Mouse (Mus musculus) frontal cortex, postnatal 25 days (tissue): ENCODE measurements around the gene 9430097D07Rik.

Experiments used
- DNase-seq, 2 experiments: peaks; one replicate each; pipeline ENCODE4 v3.0.0; 2022; ENCODE audit warnings: low spot score in 2 of 2

9430097D07Rik gene

GRCm38 (mm10) chr2:32597248-32597647, 21.8 kb upstream of the 9430097D07Rik start:
- no peak for DNase-seq

DNA sequence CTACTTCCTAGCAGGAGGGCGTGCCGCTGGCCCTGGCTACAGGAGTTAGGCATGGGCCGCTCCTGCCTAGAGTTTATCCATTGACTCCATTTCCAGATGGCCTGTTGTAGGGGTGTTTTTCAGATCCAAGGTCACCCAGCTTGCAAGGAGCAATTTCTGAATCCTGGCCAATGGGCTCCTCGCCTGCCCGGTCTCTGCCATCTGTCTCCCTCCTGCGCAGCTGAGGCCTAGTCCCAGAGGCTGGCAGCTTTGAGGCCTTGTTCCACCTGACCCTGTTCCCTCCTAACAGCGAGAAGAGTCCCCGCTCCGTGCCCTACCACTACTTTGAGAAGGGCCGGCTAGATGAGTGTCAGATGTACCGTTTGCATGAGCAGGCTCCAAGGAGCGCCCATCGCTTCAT, 21.2 kb upstream of the 9430097D07Rik start:
- DNase-seq: no peak

DNA sequence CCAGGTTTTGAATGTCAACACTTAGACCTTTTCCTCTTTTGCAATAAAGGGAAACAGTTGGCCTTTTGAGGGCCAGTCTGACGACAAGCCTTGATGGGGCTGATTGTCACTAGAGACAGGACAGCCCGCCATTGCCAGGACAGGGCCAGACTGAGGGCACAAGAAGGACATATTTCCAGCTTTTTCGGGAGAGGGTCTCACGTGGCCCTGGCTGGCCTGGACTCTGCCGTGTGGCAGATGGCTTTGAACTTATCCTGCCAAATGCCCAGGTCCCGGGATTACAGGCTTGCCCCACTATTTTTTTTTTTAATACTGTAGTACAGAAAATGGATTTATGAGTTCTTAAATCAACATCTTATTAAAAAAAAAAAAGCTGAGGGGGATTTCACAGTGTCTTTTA, 15.8 kb upstream of the 9430097D07Rik start:
- no peak for DNase-seq

DNA sequence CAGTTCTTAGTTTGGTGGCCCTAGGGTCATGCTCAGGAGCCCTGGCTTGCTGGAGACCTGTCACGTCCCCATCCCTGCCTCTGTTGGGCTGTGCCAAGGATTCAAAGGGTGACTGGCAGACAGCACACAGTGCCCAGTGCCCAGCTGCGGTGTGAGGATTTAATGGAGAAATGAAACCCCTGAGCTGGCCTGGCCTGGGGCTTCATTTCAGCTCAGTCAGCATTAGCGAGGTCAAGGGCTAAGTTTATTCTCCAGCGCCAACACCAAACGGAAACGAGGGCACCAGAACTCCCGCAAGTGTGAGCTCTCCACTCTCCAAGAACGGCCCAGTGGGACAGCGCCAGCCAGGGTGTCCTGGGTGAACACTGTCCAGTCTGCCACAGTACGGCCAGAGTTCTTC, 14.7 kb upstream of the 9430097D07Rik start:
- no peak for DNase-seq

GRCm38 (mm10) chr2:32589213-32589795, 13.8 kb upstream of the 9430097D07Rik start:
- DNase-seq: no peak

DNA sequence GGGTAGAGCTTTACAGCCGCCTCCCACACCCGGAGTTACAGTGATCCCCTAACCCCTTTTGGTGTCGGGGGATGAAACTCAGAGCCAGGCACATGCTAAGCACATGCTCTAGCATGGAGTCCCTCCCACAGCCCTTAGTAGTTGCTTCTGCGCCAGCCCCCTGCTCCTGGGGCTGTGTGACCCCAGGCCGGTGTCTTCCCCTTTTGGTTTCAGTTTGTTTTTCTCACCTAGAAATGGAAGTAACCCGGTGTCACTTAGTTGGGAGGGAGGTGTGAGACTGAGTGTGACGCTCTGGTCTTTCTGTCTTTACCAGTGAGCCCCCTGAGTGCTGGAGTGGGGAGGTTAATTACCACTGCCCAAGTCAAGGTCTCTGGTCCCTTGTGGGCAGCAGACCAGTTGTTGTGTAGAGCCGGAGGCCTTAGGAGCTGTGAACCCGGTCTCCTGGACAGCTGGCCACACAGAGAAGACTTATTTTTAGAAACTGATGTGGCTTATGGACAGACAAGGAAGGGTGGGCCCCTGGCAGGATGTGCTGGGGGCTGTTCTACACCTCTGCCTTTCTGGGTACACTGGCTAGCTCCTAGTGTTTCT, 12.3 kb upstream of the 9430097D07Rik start:
- no peak for DNase-seq

GRCm38 (mm10) chr2:32586871-32587351, 11.4 kb upstream of the 9430097D07Rik start, which contains the start of gene St6galnac4:
St6galnac4 (plus strand) TSS chr2:32587095.
- peak; percentile 78 for DNase-seq

DNA sequence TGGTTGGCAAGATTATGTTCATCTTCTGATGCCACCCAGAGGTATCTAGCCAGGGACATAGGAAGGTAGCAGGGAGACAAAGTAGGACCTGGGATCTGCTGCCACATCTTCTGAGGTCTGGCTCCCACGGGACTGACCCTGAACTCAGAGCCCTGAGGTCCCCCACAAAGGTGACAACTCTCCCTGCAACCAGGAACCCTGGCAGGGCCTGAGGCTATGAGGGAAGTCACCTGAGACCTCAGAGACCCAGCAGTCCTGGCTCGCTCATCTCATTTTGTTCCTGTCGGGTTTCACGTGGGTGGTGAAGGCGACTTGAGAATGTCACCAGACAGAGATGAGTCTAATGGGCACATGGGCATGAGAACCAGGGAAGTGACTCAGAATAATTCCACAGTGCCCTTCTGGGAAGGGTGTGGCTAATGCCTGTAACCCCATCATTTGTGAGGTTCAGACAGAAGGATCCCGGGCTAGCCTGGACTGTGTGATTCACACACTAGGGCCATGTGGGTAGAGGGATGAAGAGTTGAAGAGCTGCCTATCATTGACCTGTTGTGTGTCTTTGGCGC, 9.7 kb upstream of the 9430097D07Rik start:
- DNase-seq: no peak

- DNase-seq: peak; percentile 67 to 80
These were observed 7.6 kb upstream of the 9430097D07Rik start for GRCm38 (mm10) chr2:32582830-32583799.

DNA sequence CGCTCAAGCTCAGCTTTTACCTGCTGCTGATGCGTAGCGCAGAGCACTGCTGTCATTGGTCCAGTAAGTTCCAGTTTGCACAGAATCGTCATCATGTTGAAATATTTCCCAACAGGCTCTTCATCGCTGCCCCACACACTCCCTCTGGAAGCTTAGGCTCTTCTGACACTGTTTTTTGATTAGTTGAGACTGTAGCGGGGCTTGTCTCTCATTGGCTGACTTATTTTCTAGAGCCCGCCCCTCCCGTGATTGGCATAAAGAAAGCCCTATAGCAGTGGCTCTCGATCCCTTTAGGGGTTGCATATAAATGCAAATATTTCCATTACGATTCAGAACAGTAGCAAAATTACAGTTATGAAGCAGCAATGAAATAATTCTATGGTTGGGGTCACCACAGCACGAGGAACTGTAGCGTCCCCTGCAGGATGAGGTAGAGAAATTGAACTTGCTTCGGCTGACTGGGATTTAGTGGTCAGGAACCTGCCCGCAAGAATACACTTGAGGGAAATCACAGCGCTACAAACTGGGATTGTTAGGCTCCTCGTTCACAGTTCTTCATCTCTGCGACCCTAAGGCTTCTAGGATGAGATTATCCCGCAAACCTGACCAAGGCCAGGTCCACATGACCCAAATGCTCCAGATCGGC, 6.1 kb upstream of the 9430097D07Rik start:
- DNase-seq: peak; percentile 77 to 78

DNA sequence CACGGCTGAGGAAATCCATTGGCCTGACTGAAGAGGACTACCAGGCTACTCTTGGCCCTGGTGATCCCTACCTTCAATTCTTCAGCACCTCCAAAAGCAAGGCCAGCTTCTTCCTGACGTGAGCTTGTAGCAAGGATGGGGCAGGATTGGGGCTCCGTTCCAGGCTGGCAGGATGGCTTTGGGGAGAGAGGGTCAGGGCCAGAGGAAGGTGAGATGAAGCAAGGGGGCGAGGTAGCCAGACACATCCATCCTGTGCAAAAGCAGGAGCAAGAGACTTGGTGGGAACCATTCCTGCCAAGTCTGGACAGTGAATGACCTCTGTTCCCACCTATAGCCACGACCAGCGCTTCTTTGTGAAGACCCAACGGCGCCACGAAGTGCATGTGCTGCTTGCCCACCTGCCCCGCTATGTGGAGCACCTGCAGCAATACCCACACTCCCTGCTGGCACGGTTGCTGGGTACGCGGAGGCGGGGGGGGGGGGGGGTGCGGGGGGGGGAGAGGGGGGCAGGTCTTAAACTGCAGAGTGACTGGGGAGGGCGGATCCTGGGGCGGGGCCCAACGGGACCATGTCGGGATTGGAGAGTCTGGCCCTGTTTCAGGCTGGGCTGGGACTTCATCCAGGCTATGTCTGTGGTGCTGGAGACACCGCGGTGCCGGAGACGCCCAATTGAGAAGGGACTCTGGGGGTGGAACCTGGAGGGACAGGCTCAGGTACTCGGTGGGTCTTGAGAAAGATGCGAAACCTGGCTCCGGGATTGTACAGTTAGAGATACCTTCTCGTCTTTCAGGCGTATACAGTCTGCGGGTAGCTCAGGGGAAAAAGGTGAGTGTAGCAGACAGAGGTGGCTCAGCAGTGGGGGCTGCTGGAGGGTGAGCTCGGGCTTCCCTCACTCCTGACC, 2.9 kb upstream of the 9430097D07Rik start:
- DNase-seq: no peak

GRCm38 (mm10) chr2:32576532-32576931, 1.0 kb upstream of the 9430097D07Rik start:
- no peak for DNase-seq

- DNase-seq: peak; percentile 57 to 72
These were observed 441 bp downstream of the 9430097D07Rik start for GRCm38 (mm10) chr2:32574901-32575585.

- DNase-seq: no peak
These were observed 987 bp downstream of the 9430097D07Rik start, which contains the start of gene Pip5kl1 for GRCm38 (mm10) chr2:32574497-32574896. Pip5kl1 (plus strand) TSS chr2:32574797.

DNA sequence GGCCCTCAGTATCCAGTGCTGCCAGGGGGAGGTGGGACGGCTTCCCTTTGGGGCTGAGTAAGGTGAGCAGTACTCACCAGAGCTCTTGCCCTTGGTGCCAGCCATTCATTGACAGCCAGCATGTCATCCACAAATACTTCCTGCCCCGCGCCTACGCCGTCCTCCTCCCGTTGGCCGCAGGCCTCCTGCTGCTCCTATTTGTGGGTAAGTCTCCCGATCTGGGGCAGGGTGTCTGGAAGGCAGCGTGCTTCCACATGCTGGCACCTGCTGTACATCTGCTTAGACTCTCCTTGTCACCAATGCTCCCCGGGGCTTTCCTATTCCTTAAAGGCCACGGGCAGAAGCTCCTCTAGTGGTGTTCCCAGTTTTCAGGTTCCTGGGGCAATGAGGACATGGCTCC, 3.3 kb downstream of the 9430097D07Rik start:
- DNase-seq: no peak

DNA sequence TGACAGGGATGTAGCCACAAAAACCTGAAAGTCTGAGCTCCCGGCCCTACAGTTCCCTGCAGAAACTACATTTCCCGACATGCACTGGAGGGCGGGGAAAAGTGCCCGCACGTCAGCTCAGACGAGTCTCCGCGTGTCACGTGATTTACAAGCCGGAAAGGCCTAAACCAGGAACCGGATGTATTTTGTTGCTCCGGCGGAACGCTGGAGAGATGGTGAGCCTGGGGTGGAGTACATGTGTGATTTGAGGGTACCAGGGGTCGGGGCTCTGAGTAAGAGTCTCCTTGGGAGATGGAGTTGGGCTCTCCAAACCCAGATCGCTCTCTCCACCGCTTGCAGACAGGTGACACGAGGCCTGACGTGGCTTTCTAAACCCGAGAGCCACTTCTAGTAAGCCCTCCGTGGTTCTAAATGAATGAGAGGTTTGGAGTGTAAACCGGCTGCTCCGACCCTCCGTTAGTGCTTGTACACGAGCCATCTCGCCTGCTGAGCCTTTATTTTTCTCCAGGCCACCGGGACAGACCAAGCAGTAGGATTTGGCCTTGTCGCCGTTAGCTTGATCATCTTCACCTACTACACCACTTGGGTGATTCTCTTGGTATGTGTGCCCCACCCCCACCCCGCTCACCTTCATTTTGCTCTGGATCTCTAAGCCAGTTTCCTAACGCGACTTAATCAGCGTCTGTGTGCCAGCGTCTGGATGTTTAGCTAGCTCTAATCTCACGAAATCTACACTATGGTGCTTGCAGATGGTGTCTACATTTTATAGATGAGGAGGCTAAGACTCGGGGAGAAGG, 4.6 kb downstream of the 9430097D07Rik start, which contains the start of gene Dpm2:
Dpm2 (plus strand) TSS at position 161 of the 797 bp plus-strand sequence.
- DNase-seq: peak; percentile 68 to 82

GRCm38 (mm10) chr2:32568941-32569340, 6.5 kb downstream of the 9430097D07Rik start:
- no peak for DNase-seq

GRCm38 (mm10) chr2:32568149-32568548, 7.3 kb downstream of the 9430097D07Rik start:
- no peak for DNase-seq
